In the genomic region with DNA sequence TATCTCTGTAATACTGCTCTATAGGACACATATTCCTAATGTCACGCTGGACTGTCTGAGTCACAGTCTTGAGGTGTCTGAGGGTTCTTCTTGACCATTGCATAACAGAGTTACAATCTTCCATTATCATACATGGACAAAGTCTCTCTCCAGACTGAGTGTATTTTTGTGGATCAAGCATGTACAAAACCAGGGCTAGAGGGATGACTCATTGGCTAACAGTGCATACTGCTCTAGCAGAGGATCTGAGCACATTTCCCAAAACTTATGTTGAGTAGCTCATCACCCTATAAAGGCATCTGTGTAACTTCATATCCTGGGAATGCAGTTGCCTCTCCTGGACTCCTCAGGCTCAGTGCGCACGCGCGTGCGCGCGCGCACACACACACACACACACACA, we compare ENCODE assay signal across 22 mouse cellular contexts.
"Had no signal": no experiment of that assay in that cellular context is flagged by ENCODE, and none has a peak within 500 bp of the region (broad histone marks: within the 10 kb centered on the region; RNA-seq: fewer than 3 reads in every experiment).

No protein-coding gene starts in this region.

- ATAC-seq: liver, postnatal 0 days; lung, postnatal 0 days; midbrain, embryonic 16.5 days had no signal

- H3K4me3 ChIP-seq: liver, embryonic 15.5 days; lung, embryonic 15.5 days; midbrain, embryonic 10.5 days; midbrain, embryonic 12.5 days; myocyte; neural tube, embryonic 13.5 days; neural tube, embryonic 15.5 days had no signal

- H3K36me3 ChIP-seq: liver, embryonic 15.5 days; lung, embryonic 15.5 days; midbrain, embryonic 10.5 days; midbrain, embryonic 12.5 days; neural tube, embryonic 13.5 days had no signal

- H3K27ac ChIP-seq: liver, embryonic 15.5 days; lung, embryonic 15.5 days; macrophage; midbrain, embryonic 10.5 days; midbrain, embryonic 12.5 days; neural tube, embryonic 13.5 days; neural tube, embryonic 15.5 days had no signal

- H3K4me1 ChIP-seq: liver, embryonic 15.5 days; lung, embryonic 15.5 days; midbrain, embryonic 10.5 days; midbrain, embryonic 12.5 days; neural tube, embryonic 13.5 days; neural tube, embryonic 15.5 days had no signal

- DNase-seq: liver, postnatal 0 days; lung, adult 2 months; lung, postnatal 14 days; lung, postnatal 36 days; midbrain, embryonic 14.5 days; retina, postnatal 1 day; right cerebral cortex, adult 18-20 months; right cerebral cortex, postnatal 25 days; right cerebral cortex, postnatal 4 days; spleen, adult 18-20 months; thymus, adult 2 months; thymus, postnatal 36 days had no signal

- H3K9me3 ChIP-seq: liver, embryonic 15.5 days; lung, embryonic 15.5 days; midbrain, embryonic 10.5 days; midbrain, embryonic 12.5 days; neural tube, embryonic 13.5 days; neural tube, embryonic 15.5 days had no signal

- H3K27me3 ChIP-seq: liver, embryonic 15.5 days; lung, embryonic 15.5 days; midbrain, embryonic 12.5 days; neural tube, embryonic 13.5 days; neural tube, embryonic 15.5 days had no signal
